Mouse (Mus musculus): ENCODE measurements around the gene Prkag1.

The Prkag1 gene

DNA sequence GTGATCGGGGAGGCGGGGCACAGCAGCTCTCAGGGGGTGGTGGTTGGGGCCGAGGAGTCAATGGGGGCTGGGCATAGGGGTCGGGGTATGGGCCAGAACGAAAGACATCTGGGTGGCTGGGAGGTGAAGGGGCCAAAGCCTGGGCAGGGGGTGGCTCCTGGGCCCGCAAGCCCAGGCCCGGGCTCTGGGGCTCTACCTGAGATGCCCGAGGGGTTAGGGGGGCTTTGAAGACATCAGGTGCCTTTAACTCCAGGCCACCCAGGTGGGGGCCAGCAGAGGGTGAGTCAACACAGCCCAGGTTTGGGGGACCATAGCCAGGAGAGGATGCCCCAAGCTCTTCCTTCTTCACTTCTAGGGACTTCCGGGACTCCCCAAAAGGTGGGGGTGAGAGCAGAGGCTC is 21.4 kb upstream of the Prkag1 start:
- DNase-seq (ENCODE audit: low spot score), result no peak

DNA sequence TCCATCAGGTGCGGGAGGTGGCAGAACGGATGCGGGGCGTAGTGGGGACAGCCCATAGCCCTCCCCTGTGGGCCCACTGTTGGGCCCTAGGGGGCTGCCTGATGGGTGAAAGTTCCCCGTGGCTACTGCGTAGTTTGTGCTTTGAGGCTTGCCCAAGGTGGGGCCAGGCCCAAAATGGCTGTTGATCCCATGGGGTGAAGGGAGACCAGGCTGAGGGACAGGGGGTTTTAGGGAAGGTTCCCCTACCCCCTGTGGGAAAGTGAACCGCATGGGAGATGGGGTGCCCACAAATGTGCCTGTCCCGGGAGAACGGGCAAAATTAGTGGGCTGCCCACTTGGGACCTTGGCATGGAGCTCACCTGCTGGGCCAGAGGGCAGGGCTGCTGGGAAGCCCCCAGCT is 20.8 kb upstream of the Prkag1 start:
- no peak for DNase-seq (ENCODE audit: low spot score)

DNA sequence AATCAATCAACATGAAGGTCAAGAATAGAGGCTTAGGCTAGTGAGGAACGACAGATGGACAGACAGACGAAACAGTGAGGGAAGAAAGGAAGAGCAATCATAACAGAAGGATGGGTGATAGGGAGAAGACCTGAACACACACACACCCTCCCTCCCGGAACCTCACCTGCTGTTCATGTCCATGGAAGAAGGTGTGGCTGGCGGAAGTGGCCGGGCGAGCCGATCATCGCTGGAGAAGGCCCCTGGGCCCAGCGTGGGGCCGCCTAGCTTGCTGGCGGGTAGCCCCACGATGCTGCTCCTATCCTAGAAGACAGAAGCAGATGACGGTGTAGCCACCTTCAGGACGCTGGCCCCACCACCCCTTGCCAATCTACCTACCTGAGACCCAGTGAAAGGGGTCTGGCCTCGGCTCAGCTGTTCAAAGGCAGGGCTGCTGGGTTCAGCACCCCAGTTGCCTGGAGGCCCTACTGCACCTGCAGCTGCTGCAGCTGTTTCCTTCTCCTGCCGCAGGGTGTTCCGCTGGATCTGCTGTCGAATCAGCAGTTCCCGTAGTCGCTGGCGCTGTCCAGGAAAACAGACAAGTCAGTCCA is 20.0 kb upstream of the Prkag1 start:
- DNase-seq (ENCODE audit: low spot score), result no peak

DNA sequence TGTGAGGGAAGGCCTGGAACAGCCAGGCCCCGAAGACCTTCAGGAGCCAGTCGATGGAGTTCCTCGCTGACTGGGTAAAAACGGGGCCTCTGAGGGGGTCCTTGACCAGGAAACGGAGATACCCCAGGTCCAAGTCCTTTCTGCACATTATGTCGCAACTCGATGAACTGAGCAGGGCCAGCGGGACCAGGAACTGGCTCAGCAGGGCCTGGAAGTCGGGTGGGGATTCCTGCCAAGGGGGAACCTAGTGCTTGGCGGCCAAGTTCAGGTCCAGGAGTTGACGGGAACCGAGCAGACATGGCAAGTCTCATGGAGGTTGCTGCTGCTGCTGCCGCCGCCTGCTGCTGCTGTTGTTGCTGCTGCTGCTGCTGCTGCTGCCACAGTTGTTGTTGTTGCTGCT is 19.3 kb upstream of the Prkag1 start:
- no peak for DNase-seq (ENCODE audit: low spot score)

DNA sequence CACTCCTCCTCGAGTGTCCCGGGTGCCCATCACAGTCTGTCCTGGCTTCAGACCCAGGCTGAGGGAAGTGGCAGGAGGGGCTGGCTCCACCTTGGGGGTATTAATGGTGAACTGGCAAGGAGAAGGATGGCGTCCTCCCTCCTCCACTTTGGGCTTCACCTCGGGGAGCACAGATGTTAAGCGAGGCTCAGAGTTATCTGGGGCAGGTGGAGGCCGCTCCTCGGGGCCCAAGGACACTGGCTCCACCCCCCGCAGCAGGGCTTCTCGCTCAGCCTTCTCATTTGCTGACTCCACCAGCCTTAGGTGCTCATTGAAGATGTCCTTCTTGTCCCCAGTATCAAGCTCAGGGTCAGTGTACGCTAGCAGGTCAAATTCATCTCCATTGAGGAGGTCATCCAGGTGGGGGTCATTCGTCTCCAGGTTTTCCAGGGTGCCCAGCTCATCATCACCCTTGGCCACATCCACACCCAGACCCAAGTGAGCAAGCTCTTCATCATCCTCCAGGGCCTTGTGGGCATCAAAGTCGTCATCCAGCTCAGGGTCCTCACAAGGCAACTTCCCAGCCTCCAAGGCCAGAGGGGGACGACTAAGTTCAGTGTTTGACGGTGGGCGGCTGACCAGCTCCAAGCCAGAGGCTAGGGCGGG is 18.8 kb upstream of the Prkag1 start:
- DNase-seq (ENCODE audit: low spot score), result no peak

DNA sequence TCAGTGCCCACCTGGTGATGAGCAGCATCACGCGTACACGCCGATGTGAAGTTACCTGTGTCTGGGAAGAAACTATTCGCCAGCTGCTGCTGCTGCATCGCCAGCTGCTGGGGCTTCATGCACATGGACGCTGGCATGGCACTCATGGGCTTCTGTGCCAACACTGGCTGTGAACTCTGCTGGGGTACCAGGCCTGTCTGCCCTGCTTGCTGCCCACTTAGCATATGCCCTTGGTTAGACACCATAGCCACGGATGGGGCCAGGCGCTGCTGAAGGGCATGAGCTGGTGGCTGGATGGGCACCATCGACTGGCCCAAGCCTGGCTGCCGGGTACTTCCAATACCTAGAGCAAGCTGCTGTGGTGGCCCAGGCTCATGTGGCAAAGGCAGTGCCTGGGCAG is 17.8 kb upstream of the Prkag1 start:
- no peak for DNase-seq (ENCODE audit: low spot score)

DNA sequence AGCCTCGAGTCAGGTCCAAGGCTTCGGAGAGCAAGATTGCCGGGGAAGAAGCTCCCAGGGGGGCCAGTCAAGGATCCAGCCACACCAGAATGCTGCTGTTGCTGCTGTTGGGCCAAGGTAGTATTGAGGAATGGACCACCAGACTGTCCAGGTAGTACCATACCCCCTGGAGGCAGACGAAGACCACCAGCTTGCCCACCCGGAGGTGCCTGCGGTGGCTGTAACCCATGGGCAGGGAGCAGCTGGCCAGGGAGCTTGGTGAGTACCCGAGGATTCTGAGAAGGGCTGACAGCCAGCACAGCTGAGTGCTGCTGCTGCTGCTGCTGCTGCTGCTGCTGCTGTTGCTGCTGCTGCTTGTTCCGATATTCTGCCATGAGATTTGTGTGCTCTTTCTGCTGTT is 14.8 kb upstream of the Prkag1 start:
- no peak for DNase-seq (ENCODE audit: low spot score)

DNA sequence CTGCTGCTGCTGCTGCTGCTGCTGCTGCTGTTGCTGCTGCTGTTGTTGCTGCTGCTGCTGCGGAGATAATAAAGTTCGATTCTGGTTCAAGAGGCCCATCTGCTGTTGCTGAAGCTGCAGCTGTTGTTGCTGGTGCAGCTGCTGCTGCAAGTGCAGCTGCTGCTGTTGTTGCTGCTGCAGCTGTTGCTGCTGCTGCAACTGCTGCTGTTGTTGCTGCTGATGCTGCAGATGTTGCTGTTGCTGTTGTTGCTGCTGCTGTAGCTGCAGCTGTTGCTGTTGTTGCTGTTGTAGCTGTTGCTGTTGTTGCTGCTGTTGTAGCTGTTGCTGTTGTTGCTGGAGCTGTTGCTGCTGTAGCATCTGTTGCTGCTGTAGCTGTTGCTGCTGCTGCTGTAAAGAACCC is 13.8 kb upstream of the Prkag1 start:
- DNase-seq (ENCODE audit: low spot score), result no peak

DNA sequence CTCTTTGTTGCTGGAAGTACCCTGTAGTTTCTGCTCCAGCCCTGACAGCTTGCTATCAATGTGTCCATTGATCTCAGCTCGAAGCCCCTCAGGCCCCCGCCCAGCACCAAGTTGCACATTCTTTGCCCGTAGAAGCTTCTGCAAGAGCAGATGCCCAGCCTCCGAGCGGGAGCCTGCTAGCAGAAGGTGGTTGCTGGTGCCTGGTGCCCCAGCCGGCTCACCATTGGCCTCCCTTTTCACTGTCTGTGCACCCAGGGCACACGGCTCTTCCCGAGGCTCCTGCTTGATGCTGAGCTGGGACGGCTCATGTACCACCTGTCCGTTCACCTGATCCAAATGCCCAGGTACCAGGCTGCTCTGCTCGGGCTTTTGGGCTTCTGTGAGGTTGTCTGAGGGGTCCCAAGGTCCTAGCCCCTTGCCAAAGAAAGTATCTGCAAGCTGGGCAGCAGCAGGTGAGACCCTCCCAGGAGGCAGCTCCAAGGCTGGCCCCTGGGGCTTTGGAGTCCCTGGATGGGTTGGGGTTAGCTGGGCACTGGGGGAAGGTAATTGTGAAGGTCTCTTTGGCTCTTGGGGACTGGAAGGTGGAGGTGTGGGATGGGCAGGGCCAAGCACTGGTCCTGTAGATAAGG is 12.4 kb upstream of the Prkag1 start:
- no peak for DNase-seq (ENCODE audit: low spot score)

DNA sequence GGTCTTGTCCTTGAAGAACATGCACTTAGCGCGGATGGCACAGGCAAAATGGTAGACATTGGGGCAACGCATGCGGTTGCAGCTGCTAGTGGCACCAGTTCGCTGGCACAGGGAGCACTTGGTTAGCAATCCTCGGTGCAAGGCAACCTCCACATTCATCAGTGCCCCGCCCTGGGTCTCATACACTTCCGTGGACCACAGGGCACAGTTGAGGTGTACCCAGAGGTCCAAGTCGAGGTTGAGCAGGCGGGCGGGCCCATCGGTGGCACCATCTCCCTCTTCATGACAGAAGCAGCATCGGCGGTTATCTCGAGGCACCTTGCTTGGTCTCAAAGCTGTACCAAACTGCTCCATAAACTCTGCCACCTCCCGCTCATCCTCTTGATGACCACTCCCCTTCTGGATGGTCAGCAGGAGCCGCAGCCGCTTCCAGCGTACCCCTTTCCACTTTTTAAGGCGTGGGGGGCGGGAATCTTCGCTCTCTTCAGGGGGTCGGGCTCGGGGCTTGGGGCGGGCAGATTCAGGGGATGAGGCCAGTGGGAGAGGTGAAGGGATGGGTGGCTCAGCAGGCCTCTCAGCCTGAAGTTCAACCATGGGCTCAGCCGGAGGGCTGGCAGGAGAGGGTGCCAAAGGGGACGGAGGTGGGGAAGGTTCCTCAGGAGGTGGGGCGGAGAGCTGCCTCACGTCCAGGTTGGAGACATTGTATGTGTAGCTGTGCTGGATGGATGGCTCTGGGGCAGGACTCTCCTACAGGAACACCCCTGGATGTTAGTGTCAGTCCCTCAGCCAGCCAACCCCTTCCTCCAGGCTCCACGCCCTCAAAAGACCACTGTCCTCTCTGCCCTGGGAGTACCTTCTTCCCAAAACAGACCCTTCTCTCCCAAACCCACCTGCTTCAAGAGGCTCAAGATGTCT is 8.6 kb upstream of the Prkag1 start:
- no peak for DNase-seq (ENCODE audit: low spot score)

DNA sequence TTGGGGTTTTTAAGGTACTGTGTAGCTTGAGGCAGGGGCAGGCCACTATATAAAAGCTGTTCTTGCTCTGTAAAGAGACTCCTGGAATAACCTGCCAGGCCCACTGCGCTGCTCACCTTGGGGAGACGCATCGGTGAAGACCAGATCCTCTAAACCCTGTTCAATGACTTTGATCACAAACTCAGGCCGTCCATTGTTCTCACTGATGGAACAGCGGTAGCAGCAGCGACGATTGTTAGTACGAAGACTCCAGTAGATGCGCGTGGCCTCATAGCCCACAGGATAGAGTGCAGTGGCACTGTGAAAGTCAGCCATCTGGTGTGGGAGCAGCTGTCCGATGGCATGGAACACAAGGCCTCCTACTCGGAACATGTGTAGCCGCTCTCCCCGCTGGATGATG is 7.8 kb upstream of the Prkag1 start:
- no peak for DNase-seq (ENCODE audit: low spot score)

DNA sequence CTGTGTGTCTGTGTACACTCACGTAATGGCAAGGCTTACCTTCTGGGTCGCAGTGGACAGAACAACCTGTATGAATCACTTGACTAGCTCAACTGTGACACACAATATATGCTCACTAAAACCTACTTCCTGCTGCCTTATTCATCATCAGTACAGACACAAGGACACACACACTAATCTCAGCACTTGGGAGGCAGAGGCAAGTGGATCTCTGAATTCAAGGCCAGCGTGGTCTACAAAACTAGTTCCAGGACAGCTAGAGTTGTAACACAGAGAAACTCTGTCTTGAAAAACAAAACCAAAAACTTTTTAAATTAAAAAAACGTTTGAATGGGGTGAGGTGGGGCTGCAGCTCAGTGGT is 6.4 kb upstream of the Prkag1 start:
- no peak for DNase-seq (ENCODE audit: low spot score)

DNA sequence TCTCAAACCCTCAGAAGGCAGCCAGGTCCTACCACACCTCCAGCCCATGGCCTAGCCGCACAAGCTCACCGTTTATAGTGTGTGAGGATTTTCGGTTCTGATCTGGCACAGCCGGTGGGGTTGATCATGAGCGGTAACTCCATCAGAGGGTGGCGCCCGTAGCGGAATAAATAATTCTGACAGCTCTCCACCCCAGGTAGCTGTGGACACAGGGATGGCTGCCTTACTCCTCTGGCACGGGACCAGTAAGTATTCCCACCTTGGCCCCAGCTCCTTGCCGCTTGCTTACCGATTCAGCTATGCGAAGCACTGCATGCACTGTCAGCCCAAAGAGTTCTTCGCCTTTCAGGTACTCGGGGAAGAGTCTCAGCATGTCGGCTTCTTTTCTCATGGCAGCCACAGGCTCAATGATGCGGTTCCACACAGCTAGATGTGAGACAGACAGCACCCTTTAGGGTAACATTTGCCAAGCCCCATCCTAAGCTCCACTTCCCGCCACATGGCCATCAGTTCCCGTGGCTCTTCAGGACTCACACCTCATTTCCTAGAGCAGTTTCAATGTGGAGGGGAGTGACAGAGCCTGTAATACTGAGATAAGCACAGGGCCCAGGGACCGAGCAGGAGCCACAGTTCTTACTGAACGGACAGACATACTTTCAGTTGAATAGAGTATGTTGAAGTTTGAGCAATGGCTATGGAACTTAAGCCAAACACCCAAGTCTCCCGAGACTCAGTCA is 5.9 kb upstream of the Prkag1 start:
- no peak for DNase-seq (ENCODE audit: low spot score)

DNA sequence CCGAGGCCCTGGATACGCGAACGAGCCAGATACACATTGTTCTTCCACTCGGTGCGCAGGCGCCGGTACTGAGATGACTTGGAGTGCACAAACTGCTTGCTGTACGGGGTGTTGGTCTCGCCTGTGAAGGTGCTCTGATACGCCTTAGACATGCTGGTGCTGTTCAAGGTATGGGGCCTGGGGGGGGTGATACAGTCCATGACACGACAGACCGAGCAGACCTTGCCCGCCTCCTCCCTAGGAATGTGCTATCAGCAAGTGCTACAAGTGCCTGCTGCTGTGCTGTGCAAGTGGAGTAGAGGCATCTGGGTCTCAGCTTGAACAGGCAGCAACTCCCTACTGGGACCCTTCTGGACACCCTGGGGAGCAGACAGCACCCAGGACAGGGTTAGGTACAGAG is 4.0 kb upstream of the Prkag1 start:
- DNase-seq (ENCODE audit: low spot score), result no peak

DNA sequence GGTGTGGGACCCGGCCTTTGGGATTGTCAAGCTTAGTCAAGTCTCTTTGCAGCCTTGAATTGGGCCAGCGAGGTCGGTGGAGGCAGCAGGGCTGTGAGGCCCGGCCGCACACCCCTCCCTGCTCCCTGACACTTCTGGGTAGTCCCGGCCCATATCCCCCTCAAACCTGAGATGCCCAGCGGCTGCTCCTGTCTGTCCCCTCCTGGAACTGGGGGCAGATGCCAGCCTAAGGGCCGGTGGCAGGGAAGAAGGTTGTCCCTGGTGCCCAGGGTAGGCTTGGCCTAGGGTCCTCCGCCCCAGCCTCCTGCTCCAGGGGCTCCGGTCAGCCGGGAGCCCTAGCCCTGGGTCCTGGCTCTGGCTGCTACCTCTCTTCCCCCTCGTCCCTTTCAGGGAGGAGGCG is 2.7 kb upstream of the Prkag1 start:
- no peak for DNase-seq (ENCODE audit: low spot score)

DNA sequence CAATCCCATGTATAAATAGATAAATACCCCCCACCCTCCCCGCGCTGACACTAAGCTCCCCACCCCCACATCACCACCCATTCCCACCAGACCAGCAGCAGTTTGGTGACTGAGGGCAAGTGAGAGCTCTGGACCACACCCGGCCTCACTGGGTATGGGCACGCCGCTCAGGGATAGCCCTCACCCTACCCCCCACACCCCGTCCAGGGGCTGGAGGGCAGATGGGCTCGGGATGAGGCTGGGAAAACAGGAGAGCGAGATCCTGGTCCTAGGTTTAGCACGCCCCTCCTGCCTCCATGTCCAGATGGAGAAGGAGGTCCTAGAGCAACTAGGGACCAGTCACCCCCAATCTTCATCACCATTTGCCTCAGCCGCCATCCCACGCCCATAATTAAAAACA is 2.0 kb upstream of the Prkag1 start:
- no peak for DNase-seq (ENCODE audit: low spot score)

DNA sequence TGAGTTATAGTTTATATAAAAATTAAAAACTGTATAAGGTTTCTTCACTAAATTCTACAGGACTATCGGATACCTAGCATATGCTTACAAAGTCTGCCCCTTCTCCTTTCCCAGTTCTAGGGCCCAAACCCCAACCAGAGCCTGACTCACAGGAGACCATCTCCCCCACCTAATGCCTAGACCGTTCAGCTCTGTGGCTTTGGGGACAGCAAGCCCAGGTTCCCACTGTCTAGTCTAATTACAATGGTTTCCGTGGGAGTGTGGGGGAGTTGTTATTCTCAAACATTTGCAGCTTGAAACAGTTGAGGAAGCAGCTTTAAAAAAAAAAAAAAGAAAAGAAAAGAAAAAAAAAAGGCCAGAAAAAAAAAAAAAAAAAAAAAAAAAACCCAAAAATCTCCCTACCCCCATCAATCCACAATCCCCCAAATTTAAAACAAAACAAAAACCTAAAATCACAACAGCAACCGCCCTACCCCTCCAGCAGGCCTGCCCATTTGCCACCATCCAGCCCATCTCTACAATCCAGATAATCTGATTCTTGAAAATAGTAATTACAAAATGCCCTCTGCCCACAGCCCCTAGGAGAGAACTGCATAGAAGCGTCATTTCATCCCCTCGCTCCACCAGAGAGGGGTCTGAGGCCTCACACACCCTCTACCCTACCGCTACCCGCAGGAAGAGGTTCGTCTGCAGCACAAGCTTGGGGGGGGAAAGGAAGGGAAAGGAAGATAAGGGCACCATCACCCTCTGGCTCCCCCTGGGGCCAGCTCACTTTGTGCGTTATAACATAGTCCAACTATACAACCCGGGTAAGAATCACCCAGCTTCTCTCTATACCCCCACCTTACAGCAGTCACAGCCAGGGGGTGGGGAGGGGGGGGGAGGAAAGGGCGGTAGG is 1.1 kb upstream of the Prkag1 start:
- DNase-seq (ENCODE audit: low spot score), result no peak

DNA sequence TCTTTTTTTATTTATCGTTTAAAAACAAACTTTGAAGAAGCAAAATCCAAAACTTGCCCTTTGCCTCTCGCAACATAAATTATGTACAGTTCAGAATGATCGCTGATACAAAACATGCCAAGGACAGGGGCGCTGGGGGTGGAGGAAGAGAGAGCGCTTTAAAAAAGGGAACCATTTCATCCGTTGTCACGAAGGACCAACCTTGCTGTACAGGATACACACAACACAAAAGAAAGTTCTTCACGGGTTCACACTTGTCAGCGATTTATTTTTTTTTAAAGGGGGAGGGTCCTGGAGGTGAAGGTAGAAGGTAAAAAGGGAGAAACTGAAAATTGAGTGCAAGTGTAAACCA is 339 bp upstream of the Prkag1 start:
- DNase-seq (ENCODE audit: low spot score), result no peak

DNA sequence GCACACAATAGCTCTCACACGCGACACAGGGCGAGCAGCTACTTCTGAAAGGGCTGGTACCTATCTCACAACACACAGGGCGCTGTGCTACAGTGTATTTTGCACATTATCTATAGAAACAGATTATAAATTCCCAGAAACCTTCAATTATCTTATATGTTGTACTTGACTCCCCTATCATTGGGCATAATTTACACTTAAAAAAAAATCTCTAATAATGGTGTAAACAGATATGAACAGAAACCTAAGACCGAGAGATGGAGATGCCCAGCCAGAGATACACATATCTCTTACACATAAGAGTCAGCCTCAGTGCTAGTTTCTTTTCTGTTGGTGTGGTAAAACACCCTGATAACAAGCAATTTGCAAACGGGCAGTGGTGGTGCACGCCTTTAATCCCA is 3.7 kb downstream of the Prkag1 start:
- no peak for DNase-seq (ENCODE audit: low spot score)

DNA sequence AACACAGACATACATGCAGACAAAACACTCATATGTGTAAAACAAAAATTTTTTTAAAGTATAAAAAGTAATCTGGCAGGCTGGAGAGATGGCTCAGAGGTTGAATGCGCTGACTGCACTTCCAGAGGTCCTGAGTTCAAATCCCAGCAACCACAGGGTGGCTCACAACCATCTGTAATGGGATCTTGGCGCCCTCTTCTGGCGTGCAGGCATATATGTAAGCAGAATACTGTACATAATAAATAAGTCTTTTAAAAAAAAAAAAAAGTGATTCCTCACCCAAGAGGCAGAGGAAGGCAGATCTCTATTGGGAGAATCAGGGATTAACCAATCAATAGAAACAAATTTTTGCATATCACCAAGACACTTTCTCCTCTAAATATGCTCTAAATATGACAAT is 7.9 kb downstream of the Prkag1 start:
- no peak for DNase-seq (ENCODE audit: low spot score)

DNA sequence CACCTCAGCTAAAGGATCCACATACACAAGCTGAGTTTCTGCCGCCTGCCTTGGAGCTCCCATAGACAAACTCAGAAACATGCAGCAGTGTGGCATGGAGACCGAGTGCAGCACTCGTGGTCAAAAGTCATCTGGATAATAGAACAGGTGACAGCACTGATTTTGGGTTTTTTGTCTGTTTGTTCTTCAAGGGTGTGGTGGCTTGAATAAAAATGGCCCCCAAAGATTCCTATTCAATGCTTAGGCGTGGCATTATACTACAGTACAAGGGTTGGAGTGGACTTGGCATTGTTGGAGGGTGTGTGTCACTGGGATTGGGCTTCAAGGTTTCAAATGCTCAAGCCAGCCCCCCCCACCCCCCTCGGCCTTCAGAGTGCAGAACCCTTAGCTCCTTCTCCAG is 9.2 kb downstream of the Prkag1 start:
- no peak for DNase-seq (ENCODE audit: low spot score)
